Mouse (Mus musculus) cerebellum, adult 11-12 months (tissue): ENCODE results near the gene Mrpl58.

Experiments used
- DNase-seq: peaks from one replicate; pipeline ENCODE4 v3.0.0; 2022

Mrpl58 gene

DNA sequence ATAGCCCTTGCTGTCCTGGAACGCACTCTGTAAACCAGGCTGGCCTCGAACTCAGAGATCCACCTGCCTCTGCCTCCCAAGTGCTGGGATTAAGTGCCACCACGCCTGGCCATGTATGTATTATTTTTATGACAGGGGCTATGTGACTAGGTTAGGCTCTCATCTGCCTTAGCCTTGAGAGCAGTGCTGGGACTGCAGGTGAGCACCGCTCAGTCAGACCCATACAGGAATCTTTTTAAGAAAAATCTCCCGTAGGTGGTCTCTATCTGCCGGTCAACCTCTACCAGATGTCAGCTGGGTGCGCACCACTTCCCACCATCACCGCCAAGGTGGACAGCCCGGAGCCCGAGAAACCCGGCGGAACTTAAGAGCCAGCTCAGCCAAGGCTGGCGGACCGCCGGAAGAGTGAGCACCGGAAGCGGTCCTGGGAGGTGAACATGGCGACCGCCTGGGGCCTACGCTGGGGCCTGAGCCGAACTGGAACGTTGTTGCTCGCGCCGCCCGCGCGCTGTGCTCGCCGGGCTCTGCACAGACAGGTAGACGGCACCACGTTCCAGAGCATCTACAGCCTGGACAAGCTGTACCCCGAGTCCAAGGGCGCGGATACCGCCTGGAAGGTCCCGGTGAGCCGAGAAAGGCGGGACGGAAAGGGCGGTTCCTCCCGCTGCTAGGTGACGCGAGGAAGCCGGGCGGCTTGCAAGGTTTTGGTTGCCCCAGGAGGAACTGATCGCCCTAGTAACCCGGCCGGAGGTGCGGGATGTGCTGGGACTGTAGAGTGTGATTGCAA lies at the start of gene Mrpl58:
Gene Mrpl58, plus strand, starts transcription at position 415 of the 787 bp plus-strand sequence.
- DNase-seq, result peak; percentile 87

DNA sequence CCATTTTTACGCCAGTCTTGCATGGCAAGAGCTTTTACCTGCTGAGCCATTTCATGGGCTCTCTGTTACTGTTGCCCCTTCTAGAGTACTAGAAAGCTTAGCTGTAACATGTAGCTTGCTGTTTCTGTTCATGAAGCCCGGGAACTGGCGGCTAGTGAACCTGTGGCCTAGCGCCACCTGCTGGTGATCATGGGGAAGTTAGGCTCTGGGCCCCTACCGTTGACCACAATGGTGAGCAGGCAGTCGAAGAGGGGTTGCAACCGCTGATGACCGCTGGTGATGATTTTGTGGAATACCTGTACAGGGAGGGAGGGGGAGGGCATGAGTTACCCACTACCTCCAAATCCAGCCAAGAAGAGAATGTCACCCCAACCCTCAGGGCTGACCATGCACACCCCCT lies 49.4 kb upstream of the Mrpl58 start:
- peak; percentile 68 for DNase-seq

DNA sequence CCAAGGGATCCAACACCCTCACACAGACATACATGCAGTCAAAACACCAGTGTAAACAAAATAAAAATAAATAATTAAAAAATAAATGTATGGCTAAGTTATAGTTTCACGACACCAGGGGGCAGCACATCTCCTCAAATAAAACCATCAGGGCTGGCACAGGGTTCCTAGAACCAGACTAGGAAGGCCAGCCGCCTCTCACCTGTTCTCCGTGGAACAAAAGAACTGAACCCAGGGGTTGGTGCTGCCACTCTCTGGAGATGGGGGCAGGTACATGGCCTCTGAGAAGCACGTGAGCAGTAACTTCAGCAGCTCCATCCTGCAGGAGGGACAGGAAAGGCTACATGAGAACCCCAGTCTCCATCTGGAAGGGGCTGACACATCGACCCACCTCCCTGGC lies 45.1 kb upstream of the Mrpl58 start:
- peak; percentile 79 for DNase-seq

DNA sequence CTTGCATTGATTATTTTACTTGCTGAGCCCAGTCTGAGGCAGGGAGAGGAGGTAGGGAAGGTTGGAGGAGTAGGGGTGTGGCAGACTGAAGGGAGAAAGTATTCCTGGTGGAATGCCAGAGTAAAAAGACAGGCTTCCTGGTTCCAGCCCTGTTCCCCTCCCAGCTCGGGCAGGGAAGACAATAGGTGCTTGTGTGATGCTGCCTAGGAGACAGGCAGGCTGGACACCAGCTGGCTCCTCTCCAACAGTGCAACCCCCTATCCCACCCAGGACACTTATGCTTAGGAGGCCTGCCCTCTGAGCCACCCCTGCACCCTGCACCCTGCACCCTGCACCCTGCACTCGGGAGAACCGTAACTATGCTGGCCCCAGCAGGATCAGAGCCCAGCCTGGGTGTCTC lies 44.3 kb upstream of the Mrpl58 start:
- DNase-seq, result no peak

DNA sequence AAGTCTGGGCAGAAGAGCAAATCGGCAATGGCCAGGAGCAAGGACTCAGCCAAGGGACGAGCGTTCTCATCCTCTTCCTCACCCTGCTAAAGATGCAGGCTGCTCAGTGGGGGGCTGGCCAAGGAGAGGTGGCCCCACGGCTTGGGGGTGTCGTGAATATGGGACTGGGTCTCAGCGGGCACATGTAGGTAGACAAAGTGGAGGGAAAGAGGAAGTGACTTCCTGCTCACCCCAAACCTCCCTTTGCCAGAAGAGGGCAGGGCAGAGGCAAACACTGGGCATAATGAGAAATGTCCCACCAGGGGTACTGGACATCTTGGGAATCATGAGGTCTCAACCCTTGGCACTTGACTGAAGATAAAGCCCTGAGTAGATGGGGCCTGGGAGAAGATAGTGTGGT lies 43.8 kb upstream of the Mrpl58 start:
- no peak for DNase-seq

DNA sequence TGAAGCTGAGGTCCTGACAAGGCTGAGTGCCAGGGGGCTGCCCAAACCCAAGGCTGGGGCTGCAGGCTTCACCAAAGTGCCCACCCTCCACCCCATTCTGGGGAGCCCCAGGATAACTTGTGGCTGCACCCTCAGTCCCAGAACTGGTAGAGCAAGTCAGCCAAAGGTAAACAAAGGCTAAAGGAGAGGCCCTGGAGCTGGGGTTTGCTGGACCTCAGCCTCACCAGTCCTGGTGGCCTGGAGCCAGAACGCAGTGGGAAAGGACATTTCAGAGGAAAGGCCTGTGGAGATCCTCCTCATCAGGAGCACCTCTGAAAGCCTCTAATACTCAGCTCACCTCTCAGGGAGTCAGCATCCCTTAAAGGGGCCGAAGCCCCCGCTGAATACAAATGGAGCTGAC lies 39.4 kb upstream of the Mrpl58 start:
- DNase-seq, result no peak

DNA sequence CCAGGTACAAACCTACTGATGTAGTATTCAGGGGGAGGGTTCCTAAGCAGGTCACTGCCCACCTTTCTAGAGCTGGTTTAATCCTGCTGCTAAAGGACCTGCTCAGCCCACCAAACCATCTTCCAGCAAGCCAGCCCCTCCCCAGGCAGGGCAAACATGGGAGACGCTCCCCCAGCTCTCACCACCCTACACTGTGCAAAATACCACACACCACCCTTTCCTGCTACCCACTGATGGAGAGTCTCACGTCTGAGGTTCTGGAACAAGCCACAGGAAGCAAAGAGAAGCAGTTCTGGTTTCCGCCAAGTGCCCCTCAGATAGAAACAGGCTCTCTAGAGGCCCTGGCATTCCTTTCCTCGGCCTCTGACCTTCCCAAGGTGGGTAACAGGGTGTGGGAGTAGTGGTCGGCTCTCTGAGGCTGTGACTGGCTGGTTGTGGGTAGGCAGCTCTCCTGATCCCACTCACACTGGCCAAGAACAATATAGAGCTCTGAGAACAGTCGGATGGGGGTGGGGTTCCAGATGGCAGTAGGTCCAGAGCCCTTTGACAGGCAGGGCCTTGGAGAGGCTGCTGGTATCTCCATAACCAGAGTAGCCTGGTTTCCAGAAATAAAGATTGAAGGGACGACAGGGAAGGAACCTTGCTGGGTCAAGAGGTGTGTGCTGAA lies 37.4 kb upstream of the Mrpl58 start:
- DNase-seq, result peak; percentile 64

DNA sequence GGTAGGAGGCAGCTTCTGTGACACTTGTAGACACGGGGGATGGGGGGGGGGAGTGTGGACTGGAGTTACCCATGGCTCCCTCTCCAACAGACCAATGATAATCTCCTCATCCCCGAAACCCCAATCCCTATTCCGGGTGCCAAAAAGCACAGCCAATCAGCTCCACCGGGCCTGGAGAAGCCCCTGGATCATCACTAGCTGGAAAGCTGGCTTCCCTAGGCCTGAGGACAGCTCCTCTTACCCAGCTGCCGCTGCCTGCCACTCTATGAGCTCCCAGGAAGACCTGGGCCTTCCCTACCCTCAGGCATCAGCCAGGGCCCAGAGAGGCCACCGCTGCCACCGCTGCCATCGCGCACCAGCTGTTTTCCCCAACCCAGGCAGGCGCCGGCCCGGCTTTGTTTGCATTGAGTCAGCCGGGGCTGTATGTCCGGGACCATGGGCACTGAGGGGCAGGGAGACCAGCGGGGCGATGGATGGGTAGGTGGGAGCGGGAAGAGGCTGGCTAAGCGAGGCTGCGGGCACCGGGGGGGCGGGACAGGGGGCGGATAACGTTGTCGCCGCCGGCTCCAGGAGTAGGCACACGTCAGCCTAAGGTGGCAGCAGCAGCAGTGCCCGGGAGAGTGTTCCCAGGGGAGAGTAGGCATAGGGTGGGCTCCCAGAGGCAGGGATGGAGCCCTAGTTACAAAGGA lies 36.7 kb upstream of the Mrpl58 start:
- peak; percentile 79 for DNase-seq

DNA sequence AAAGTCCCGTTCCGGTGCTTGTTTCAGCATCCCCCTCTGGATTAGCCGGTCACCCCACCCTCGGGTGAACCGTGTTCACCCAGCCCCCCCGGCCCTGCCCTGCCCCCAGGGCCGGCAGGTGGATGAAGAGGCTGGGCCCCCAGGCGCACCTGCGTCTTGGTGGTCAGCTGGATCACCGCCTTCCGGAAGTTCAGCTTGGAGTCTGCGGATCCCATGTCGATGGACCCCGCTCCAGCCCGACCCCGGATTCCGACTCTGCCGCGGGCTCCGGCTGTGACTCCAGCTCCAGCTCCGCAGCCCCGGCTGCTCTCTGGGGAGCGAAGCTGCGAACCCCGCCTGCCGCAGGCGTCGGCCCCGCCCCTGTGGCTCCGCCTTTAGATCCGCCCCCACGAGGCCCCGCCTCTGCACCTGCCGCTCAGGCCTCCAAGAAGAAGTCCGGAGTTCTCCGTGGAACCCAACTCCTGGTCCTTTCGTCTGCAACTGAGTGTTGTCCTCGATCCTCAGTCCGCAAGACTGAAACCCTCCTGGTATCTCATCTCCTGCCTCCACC lies 36.1 kb upstream of the Mrpl58 start, which contains the start of gene Hid1:
Gene Hid1, minus strand, starts transcription at position 362 of the 550 bp plus-strand sequence.
- DNase-seq, result peak; percentile 92

DNA sequence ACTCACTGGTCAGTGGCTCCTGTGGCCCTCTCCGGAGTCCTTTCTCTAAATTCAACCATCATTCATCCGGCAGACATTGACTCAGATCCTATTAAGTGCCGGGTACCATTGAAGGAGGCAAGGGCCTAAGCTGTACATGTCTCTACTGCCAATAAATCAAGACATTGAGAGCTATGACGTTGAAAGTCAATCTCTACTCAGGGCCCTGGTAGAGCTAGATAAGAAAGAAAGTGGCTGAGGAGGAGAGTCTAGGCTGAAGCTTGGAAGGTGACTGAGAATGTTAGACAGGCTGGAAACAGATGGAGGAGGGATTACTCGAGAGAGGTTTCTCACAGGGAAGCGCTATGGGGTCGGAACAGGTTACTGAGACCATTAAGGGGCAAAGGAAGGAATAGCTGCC lies 33.2 kb upstream of the Mrpl58 start:
- no peak for DNase-seq

DNA sequence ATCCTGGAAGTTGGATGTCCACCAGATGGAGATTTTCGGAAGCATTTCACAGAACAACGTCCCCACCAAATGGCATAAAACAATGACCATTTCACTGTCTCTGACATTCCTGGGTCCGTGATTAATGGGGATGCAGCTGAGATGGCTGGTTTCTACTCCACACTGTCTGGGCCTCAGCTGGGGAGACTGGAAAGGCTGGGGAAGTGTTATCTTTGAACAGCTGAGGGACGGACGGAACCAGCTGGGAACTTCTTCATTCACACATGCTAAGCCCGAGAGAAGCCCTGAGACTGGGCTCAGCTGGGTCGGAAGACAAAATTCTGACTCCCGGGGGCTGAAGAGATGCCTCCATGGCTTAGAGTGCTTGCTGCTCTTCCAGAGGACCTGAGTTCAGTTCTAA lies 32.2 kb upstream of the Mrpl58 start:
- DNase-seq, result no peak

DNA sequence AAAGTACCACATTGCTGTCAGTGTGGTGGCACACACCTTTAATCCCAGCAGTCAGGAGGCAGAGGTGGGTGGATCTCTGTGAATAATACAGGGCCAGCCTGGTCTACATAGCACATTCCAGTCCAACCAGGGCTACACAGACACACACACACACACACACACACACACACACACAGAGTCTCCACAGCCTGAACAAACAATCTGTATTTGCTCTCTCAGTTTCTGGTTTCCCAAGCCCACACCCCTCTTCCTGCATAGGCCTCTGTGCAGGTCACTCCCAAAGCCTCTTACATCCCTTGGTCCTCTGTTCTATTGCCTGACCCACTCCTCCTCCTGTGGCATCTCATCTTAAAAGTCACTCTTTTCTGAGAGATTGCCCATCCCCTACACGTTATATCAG lies 31.5 kb upstream of the Mrpl58 start:
- no peak for DNase-seq

DNA sequence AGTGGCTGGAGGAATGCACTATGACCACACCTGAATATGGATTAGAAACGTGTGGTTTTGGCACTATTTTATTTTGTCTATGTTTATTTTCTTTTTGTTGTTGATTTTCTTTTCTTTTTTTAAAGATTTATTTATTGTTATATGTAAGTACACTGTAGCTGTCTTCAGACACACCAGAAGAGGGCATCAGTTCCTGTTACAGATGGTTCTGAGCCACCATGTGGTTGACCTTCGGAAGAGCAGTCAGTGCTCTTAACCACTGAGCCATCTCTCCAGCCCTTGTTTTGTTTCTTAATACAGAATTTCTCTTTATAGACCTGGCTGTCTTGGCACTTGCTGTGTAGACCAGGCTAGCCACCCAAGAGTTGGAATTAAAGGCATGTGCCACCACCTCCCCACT lies 30.8 kb upstream of the Mrpl58 start:
- DNase-seq, result no peak

DNA sequence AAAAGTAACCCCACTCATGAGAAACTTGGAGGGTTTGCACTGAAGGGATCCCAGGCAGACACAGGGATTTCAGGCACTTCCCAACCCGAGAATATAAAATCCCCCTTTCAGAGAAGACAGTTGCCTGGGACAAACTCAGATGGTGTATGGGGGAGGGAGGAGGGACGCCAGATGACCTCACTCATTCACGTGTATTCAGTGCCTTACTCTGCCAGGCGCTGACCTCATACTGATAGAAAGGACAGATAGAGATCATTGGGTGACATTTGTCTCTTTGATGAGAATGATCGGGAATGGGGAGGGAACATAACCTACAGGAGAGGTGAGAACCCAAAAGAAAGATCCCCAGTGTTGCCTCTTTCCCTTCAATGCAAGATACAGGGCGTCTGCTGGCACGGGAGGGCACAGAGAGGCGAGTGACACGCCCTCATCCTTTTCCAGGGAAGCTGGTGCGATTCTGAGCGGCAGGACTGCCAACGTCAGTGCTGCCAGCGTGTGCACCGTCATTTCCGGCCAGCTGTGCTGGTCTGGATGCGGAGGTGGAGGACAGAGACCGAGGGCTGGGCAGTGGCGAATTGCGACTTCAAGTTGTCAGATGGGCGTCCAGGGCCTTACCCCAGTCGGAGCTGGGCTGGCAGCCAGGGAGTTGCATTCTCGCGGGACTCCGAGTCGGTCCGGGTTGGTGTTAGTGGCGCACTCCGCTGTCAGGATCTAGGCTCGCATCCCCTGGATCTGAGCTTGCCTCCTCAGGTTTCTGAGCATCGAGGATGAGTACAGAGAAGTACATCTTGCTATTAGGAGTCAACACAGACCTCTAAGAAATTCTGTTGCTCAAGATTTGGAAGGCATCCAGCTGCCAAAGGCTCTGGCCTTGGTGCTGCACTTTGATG lies 29.5 kb upstream of the Mrpl58 start:
- DNase-seq, result peak; percentile 81

DNA sequence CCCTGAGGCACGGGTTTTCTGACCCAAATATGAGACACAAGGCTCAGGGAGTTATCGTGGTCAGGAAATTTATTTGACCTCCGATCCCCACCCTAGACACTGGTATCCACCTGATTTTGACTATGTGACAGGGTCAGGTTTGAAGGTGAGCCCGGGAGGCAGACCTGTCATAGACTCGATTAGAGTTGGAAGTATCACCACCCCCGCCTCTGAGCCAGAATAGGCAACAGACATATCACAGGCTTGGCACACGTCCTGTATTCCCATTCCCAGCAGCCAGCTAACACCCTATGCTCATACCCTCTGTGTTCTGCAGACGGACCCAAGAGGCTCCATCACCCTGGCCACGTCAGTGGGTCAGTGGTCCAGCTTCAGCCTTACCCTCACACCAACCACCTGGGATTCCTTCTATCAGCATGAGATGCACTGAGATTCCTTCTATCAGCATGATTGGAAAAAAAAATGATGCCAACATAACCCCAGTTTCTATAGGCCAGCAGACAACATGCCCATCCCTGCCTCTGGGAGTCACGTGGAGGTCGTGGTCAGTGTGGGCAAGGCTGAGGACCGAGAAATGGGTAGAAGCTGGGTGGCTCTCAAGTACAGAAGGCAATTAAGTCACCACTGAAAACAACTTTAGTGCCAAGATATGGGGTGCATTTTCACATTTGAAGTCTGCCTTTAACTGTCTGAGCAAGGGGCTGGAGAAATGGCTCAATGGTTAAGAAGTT lies 28.7 kb upstream of the Mrpl58 start:
- no peak for DNase-seq

DNA sequence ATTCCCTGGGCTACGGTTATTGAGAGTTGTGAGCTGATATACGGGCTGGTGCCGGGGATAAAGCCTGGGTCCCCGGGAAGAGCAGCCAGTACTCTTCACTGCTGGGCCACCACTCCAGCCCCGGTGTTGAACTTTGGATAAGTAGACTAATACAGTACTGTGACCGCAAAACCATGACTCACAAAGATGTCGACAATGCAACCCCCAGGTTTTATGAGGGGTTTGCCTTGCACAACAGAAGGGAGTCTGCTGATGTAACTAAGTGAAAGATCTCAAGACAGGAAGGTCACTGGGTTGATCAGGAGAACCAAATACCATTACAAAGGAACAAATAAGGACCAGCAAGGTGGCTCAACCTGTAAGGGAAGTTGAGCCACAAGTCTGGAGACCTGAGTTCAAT lies 26.8 kb upstream of the Mrpl58 start:
- no peak for DNase-seq

DNA sequence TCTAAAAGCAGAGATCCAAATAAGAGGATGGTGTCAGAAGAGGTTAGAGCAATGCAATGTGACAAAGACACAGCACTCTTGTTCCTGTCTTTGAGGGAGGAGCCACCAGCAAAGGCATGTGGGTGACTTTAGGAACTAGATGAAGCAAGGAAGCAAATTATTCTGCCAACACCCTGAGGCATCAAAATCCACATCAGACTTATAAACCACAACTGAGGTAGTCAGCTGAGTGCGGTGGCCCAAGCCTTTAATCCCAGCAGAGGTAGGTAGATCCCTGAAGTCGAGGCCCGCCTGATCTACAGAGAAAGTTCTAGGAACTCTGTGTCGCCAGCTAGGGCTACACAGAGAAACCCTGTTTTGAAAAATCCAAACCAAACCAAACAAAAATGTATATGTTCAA lies 26.3 kb upstream of the Mrpl58 start:
- no peak for DNase-seq

DNA sequence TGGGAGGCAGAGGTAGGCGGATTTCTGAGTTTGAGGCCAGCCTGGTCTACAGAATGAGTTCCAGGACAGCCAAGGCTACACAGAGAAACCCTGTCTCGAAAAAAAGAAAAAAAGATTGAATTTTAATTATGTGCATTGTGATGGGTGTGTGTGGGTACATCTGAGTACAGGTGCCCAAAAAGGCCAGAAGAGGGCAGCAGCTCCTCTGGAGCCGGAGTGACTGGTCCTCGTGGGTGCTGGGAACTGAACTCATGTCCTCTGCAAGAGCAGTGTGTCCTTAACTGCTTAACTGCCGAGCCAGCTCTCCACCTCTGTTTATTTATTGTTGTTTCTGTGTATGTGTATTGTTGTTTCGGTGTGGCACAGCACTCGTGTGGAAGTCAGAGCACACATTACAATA lies 25.7 kb upstream of the Mrpl58 start:
- peak; percentile 20 for DNase-seq

DNA sequence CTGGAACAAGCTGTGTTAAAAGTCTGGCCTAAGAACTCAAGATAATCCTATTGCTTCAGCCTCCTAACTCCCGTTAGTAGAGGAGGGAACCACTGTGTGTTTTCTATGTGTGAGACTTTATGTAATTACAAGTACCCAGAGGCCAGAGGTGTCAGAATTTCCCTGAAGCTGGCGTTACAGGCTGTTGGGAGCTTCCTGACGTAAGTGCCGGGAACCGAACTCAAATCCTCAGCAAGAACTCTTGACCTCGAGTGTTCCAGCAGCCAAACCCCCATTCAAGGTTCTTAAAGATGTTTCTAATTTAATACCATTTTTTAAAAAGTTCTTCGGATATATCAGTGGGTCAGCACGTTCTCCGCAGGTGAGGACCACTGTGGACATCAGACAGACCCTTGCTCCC lies 22.3 kb upstream of the Mrpl58 start:
- no peak for DNase-seq

DNA sequence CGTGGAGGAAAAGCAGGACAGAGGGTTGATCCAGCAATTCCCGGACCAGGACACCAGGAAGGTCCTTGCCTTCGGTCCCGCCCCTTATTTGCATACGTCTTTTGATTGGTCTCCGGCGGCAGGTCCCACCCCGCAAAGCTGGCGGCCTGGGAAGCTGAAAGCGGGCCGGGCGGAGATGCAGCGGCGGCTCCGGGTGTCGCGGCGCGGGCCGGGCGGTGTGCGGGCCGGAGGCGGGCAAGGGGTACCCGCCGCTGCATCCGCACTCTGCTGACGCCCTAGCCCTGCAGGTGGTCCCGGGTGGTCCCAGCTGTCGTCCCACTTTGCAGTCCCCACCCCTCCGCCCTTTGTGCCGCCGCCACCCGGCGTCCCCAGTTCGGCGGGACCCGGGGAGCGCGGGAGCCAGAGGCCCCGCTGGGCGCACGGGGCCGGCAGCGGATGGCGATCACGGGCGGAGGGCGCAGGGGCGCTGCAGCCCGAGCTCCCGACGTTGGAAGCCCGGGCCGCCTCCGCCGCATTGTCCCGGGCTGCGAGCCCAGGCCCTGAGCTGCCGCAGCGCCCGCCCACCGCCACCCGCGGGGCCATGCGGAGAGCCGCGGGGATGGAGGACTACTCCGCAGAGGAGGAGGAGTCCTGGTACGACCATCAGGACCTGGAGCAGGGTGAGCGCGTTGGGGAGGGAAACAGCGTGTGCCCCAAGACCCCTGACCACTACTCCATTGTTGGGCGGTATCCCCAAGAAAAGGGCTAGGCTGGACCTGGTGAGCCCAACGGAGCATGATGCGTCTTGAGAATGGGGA lies 21.6 kb upstream of the Mrpl58 start, which contains the start of gene Cdr2l:
Gene Cdr2l, plus strand, starts transcription at position 174 of the 797 bp plus-strand sequence.
- peak; percentile 94 for DNase-seq

DNA sequence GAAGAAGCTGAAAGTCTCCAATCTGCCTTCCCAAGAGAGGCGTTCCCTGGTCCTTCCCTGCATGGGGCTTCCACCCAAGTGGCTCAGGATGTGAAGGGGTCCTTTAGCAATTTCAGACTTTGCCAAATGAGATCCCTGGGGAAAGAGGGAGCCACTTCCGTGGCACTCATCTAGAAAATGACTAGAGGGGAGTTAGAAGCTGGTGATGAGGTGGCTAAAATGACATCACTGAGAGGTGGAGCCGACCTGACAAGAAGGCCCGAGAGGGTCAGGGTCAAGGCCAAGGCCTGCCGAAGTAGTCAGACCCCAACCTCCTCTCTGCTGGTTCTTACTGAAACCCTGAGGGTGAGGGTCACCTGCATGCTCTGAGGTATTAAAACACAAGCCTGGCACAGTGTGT lies 20.7 kb upstream of the Mrpl58 start:
- DNase-seq, result peak; percentile 64
